Mouse (Mus musculus) CH12.LX (cell line): Measurements from ENCODE around the gene Crbn. TPM values are rescaled to one million over a fixed set of nuclear protein-coding genes. Genes with fewer than 3 reads are reported as not detected.

Experiments used
- DNase-seq: peaks from one replicate; pipeline ENCODE4 v3.0.0-alpha.2; 2013; ENCODE audit errors: extremely low read depth
- H3K27ac ChIP-seq: 2 replicates; pipeline ENCODE4 v1.5.1; 2012; ENCODE audit warnings: low read depth, mild to moderate bottlenecking, control low read depth, moderate library complexity; ENCODE audit not compliant: insufficient read depth
- H3K27me3 ChIP-seq: replicated peaks from 2 replicates; pipeline ENCODE3; 2012; ENCODE audit warnings: inconsistent platforms
- H3K36me3 ChIP-seq, 2 experiments: replicated peaks in 1 of 2; 2 replicates each; pipeline versions ENCODE3 to v1.6.1; 2012; ENCODE audit warnings: inconsistent platforms in 1 of 2, low read length in 1 of 2, mild to moderate bottlenecking in 1 of 2, mixed read lengths in 1 of 2, moderate library complexity in 1 of 2; ENCODE audit not compliant: control insufficient read depth in 1 of 2, insufficient read depth in 1 of 2
- H3K4me1 ChIP-seq, 2 experiments: 2 replicates each; pipeline ENCODE4 v1.6.1; 2012; ENCODE audit warnings: inconsistent platforms in 1 of 2, moderate library complexity in 1 of 2; ENCODE audit not compliant: insufficient read depth in 2 of 2, control insufficient read depth in 1 of 2
- H3K4me2 ChIP-seq: 2 replicates; pipeline ENCODE4 v1.6.1; 2012; ENCODE audit warnings: low read depth, mild to moderate bottlenecking, control low read depth; ENCODE audit not compliant: poor library complexity, insufficient read depth, severe bottlenecking
- H3K4me3 ChIP-seq, 3 experiments: fragments of 150-350 bp in 1 of 3; sonication (generic) in 1 of 3; replicated peaks in 1 of 3; 2 replicates each; pipeline versions ENCODE3 to v1.5.1; 2011 to 2012; ENCODE audit warnings: low read depth in 2 of 3, low read length in 2 of 3, mild to moderate bottlenecking in 2 of 3, moderate library complexity in 2 of 3, control low read depth in 1 of 3, improper control_type of control experiment in 1 of 3, inconsistent platforms in 1 of 3, mixed read lengths in 1 of 3; ENCODE audit not compliant: poor library complexity in 1 of 3
- H3K79me2 ChIP-seq: replicated peaks from 2 replicates; pipeline ENCODE4 v1.6.1; 2012; ENCODE audit warnings: mild to moderate bottlenecking, moderate library complexity; ENCODE audit not compliant: control insufficient read depth, poor library complexity, insufficient read depth, severe bottlenecking; ENCODE audit errors: extremely low read depth
- H3K9ac ChIP-seq: 2 replicates; pipeline ENCODE4 v1.6.1; 2012; ENCODE audit warnings: low read depth, mild to moderate bottlenecking, control low read depth, moderate library complexity; ENCODE audit not compliant: insufficient read depth
- H3K9me3 ChIP-seq: replicated peaks from 2 replicates; pipeline ENCODE3; 2012; ENCODE audit warnings: low read length, inconsistent platforms, mixed read lengths
- BHLHE40 ChIP-seq: IDR thresholded peaks from 2 replicates; pipeline ENCODE4 v1.6.1; 2011; ENCODE audit warnings: mild to moderate bottlenecking, low read depth, low read length, improper control_type of control experiment
- CHD1 ChIP-seq: IDR thresholded peaks from 2 replicates; pipeline ENCODE4 v1.6.1; 2012; ENCODE audit warnings: low read depth, low read length, improper control_type of control experiment, inconsistent platforms
- CHD2 ChIP-seq: IDR thresholded peaks from 2 replicates; pipeline ENCODE4 v1.6.1; 2011; ENCODE audit warnings: low read length, improper control_type of control experiment
- E2F4 ChIP-seq: IDR thresholded peaks from 2 replicates; pipeline ENCODE4 v1.6.1; 2011; ENCODE audit warnings: low read depth, low read length, improper control_type of control experiment; ENCODE audit not compliant: insufficient replicate concordance
- ELF1 ChIP-seq: IDR thresholded peaks from 2 replicates; pipeline ENCODE4 v1.6.1; 2014; ENCODE audit warnings: low read depth, mild to moderate bottlenecking, inconsistent platforms, low read length, improper control_type of control experiment
- EP300 ChIP-seq: IDR thresholded peaks from 2 replicates; pipeline ENCODE4 v1.6.1; 2011; ENCODE audit warnings: low read length, improper control_type of control experiment
- ETS1 ChIP-seq: conservative IDR thresholded peaks from 2 replicates; pipeline ENCODE4 v1.6.1; 2012; ENCODE audit warnings: low read depth, mild to moderate bottlenecking, inconsistent platforms, low read length, improper control_type of control experiment, moderate library complexity
- HCFC1 ChIP-seq: IDR thresholded peaks from 2 replicates; pipeline ENCODE4 v1.6.1; 2012; ENCODE audit warnings: low read depth, mild to moderate bottlenecking, inconsistent platforms, low read length, improper control_type of control experiment
- IRF4 ChIP-seq: IDR thresholded peaks from 2 replicates; pipeline ENCODE4 v1.6.1; 2014; ENCODE audit warnings: low read depth, mild to moderate bottlenecking, inconsistent platforms, low read length, improper control_type of control experiment
- JUN ChIP-seq: IDR thresholded peaks from 2 replicates; pipeline ENCODE4 v1.6.1; 2011; ENCODE audit warnings: low read depth, mild to moderate bottlenecking, low read length, improper control_type of control experiment, moderate library complexity; ENCODE audit not compliant: insufficient read depth
- KAT2A ChIP-seq: IDR thresholded peaks from 2 replicates; pipeline ENCODE4 v1.6.1; 2012; ENCODE audit warnings: low read length, improper control_type of control experiment, inconsistent platforms; ENCODE audit not compliant: insufficient replicate concordance
- MAFK ChIP-seq: IDR thresholded peaks from 2 replicates; pipeline ENCODE4 v1.6.1; 2011; ENCODE audit warnings: low read length, improper control_type of control experiment; ENCODE audit not compliant: insufficient replicate concordance
- MEF2A ChIP-seq: IDR thresholded peaks from 2 replicates; pipeline ENCODE4 v1.6.1; 2014; ENCODE audit warnings: low read depth, mild to moderate bottlenecking, inconsistent platforms, low read length, improper control_type of control experiment, borderline replicate concordance
- MXI1 ChIP-seq: IDR thresholded peaks from 2 replicates; pipeline ENCODE4 v1.6.1; 2011; ENCODE audit warnings: mild to moderate bottlenecking, low read depth, low read length, improper control_type of control experiment
- MYC ChIP-seq: IDR thresholded peaks from 2 replicates; pipeline ENCODE4 v1.6.1; 2011; ENCODE audit warnings: low read depth, mild to moderate bottlenecking, improper control_type of control experiment, low read length
- NELFE ChIP-seq: IDR thresholded peaks from 2 replicates; pipeline ENCODE4 v1.6.1; 2011; ENCODE audit warnings: low read depth, low read length, improper control_type of control experiment
- NRF1 ChIP-seq: IDR thresholded peaks from 2 replicates; pipeline ENCODE4 v1.6.1; 2014; ENCODE audit warnings: low read depth, mild to moderate bottlenecking, inconsistent platforms, low read length, improper control_type of control experiment, moderate library complexity
- POLR2A ChIP-seq: IDR thresholded peaks from 2 replicates; pipeline ENCODE4 v1.6.1; 2011; ENCODE audit warnings: low read depth, mild to moderate bottlenecking, improper control_type of control experiment, low read length
- POLR2AphosphoS2 ChIP-seq: IDR thresholded peaks from 2 replicates; pipeline ENCODE4 v1.6.1; 2011; ENCODE audit warnings: low read depth, low read length, improper control_type of control experiment
- RAD21 ChIP-seq: IDR thresholded peaks from 2 replicates; pipeline ENCODE4 v1.6.1; 2011; ENCODE audit warnings: low read depth, mild to moderate bottlenecking, low read length, improper control_type of control experiment, moderate library complexity
- SIN3A ChIP-seq: IDR thresholded peaks from 2 replicates; pipeline ENCODE4 v1.6.1; 2012; ENCODE audit warnings: low read length, improper control_type of control experiment, inconsistent platforms
- SMC3 ChIP-seq: IDR thresholded peaks from 2 replicates; pipeline ENCODE4 v1.6.1; 2011; ENCODE audit warnings: low read depth, low read length, improper control_type of control experiment
- TBP ChIP-seq: conservative IDR thresholded peaks from 2 replicates; pipeline ENCODE4 v1.6.1; 2011; ENCODE audit warnings: low read depth, low read length, improper control_type of control experiment
- TCF12 ChIP-seq: IDR thresholded peaks from 2 replicates; pipeline ENCODE4 v1.6.1; 2014; ENCODE audit warnings: low read depth, mild to moderate bottlenecking, inconsistent platforms, low read length, improper control_type of control experiment
- UBTF ChIP-seq: IDR thresholded peaks from 2 replicates; pipeline ENCODE4 v1.6.1; 2012; ENCODE audit warnings: low read depth, mild to moderate bottlenecking, inconsistent platforms, low read length, improper control_type of control experiment, moderate library complexity
- ZC3H11A ChIP-seq: IDR thresholded peaks from 2 replicates; pipeline ENCODE4 v1.6.1; 2012; ENCODE audit warnings: low read depth, mild to moderate bottlenecking, inconsistent platforms, low read length, improper control_type of control experiment
- dilution Hi-C: fragments of 300-500 bp; cut with MboI; formaldehyde crosslinking; loops from 2 replicates; pipeline ENCODE4 v1.14.3; 2020; ENCODE audit warnings: low sequenced_read_pairs; ENCODE audit not compliant: extremely low pct_unique_long_range_greater_than_20kb, extremely low pct_ligation_motif_present
- in situ Hi-C: fragments of 300-500 bp; cut with MboI; formaldehyde crosslinking; loops from 3 replicates; pipeline ENCODE4 v1.14.3; 2019; ENCODE audit warnings: low sequenced_read_pairs, low pct_ligation_motif_present, low pct_unique_long_range_greater_than_20kb, mixed read lengths
- polyA plus RNA-seq: library from polyadenylated mRNA; unstranded; fragments of >175 nt; gene quantifications from 2 replicates; pipeline ENCODE4 v1.2.1, GENCODE M21; 2012; ENCODE audit warnings: low read depth; ENCODE audit not compliant: insufficient read length
- total RNA-seq, 2 experiments: library from RNA; depleted of rRNA; stranded (reverse); fragments of 300-350 nt in 1 of 2; fragments of >200 nt in 1 of 2; gene quantifications; 2 replicates each; pipeline ENCODE4 v1.2.3; 2012 to 2014

The Crbn gene
- total and polyA plus RNA-seq, 3 experiments, result 29.2 to 60.1 (median 30.8) TPM

- Histone ChIP-seq H3K9me3 (no peaks in the 10 kb centered on the region), H3K4me2 (peak overlapping the region; percentile 29)
- no peak for TF ChIP-seq NRF1
- TF ChIP-seq MAFK, result no peak
- peak; percentile 72 for TF ChIP-seq NELFE
- peak; percentile 76 for TF ChIP-seq POLR2A
- peak; percentile 64; the same call in 1 of the 2 replicates for TF ChIP-seq POLR2AphosphoS2
- TF ChIP-seq TCF12, result peak; percentile 53; the same call in 1 of the 2 replicates
- no peak; the same call in none of the 2 replicates for TF ChIP-seq EP300
- 0 out of 2 replicates have a peak, but pooled peaks have one; percentile 16 for TF ChIP-seq MYC
- peak; percentile 70 for TF ChIP-seq BHLHE40
- peak; percentile 96 for TF ChIP-seq ETS1
- no peak for TF ChIP-seq E2F4
- TF ChIP-seq TBP, result peak; percentile 92
- TF ChIP-seq SIN3A, result peak; percentile 98
- no peak for TF ChIP-seq SMC3
- TF ChIP-seq, all 38 proteins: peak for 9
- peak; percentile 85 for DNase-seq
- no peaks in the 10 kb centered on the region for H3K27me3 ChIP-seq
- in situ Hi-C loops (no loop called here), dilution Hi-C loops (no loop called here)
- H3K4me3 ChIP-seq, result peak overlapping the region; percentile 65 to 95 (median 92)
- peaks cover 25% of the 10 kb centered on the region for H3K79me2 ChIP-seq
- peaks cover 2 to 28% of the 10 kb centered on the region in 2 experiments; a peak in 2 of 4 replicates for H3K4me1 ChIP-seq
- H3K27ac ChIP-seq, result peak overlapping the region; percentile 99
- peak overlapping the region; percentile 100 for H3K9ac ChIP-seq
- no peaks in the 10 kb centered on the region for H3K36me3 ChIP-seq
Measured at GRCm38 (mm10) chr6:106747804-106748203, 52.1 kb downstream of the Crbn start.

DNA sequence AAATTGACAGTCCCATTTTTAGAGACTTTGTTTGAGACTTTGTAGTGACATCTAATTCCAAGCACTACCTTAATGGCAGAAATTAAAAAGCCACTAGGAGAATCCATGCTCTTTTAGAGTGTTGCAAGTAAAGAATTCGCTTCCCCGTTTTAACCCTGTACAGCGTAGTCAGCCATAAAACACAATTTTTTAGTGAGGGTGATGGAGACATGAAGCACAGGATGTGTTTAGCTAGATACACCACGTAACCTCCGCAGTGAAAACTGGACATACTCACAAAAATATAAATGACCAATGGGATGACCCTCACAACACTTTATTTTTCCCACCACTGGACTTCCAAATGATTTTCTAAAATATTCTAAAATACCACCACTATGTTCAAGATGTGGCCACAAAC is 52.6 kb downstream of the Crbn start:
- H3K9ac ChIP-seq, result peak overlapping the region; percentile 100
- H3K4me3 ChIP-seq, result peak overlapping the region; percentile 65 to 95 (median 92)
- H3K9me3 ChIP-seq, result no peaks in the 10 kb centered on the region
- peaks cover 28% of the 10 kb centered on the region for H3K79me2 ChIP-seq
- in situ Hi-C loops, result no loop called here
- no peaks in the 10 kb centered on the region for H3K27me3 ChIP-seq
- TF ChIP-seq ZC3H11A (no peak), E2F4 (no peak), POLR2AphosphoS2 (no peak), TCF12 (no peak), IRF4 (no peak), MXI1 (0 out of 2 replicates have a peak, but pooled peaks have one; percentile 29), JUN (no peak), HCFC1 (no peak), UBTF (no peak), ETS1 (no peak), CHD2 (no peak), BHLHE40 (no peak), MEF2A (no peak; the same call in 1 of the 2 replicates), CHD1 (peak; percentile 93), EP300 (0 out of 2 replicates have a peak, but pooled peaks have one; percentile 8), SMC3 (no peak), MAFK (peak; percentile 5; the same call in 1 of the 2 replicates), KAT2A (no peak), NRF1 (no peak), RAD21 (no peak), ELF1 (no peak), TBP (no peak)
- H3K4me2 ChIP-seq, result peak overlapping the region; percentile 29
- peaks cover 2 to 33% of the 10 kb centered on the region in 2 experiments; a peak in 2 of 4 replicates for H3K4me1 ChIP-seq
- peaks cover 0 to 3% of the 10 kb centered on the region in 2 experiments for H3K36me3 ChIP-seq
- dilution Hi-C loops, result no loop called here
- H3K27ac ChIP-seq, result peak overlapping the region; percentile 99
- no peak for DNase-seq
